Mouse (Mus musculus) CH12.LX (cell line): ENCODE measurements at regions not wholly inside any gene's neighbourhood (a gene's known extent, or its start where the extent isn't known, plus 50 kb on each side); places are given as distances from the start of the nearest gene placed in this dataset.

Experiments used
- CHD1 ChIP-seq: IDR thresholded peaks from 2 replicates; pipeline ENCODE4 v1.6.1; 2012; ENCODE audit warnings: low read depth, low read length, improper control_type of control experiment, inconsistent platforms
- CTCF ChIP-seq, 2 experiments: IDR thresholded peaks in 1 of 2; conservative IDR thresholded peaks in 1 of 2; 2 replicates each; pipeline ENCODE4 v1.5.1; 2011 to 2012; ENCODE audit warnings: low read depth in 2 of 2, low read length in 2 of 2, improper control_type of control experiment in 1 of 2, inconsistent platforms in 1 of 2, mild to moderate bottlenecking in 1 of 2, moderate library complexity in 1 of 2
- EP300 ChIP-seq: IDR thresholded peaks from 2 replicates; pipeline ENCODE4 v1.6.1; 2011; ENCODE audit warnings: low read length, improper control_type of control experiment
- HCFC1 ChIP-seq: IDR thresholded peaks from 2 replicates; pipeline ENCODE4 v1.6.1; 2012; ENCODE audit warnings: low read depth, mild to moderate bottlenecking, inconsistent platforms, low read length, improper control_type of control experiment
- KAT2A ChIP-seq: IDR thresholded peaks from 2 replicates; pipeline ENCODE4 v1.6.1; 2012; ENCODE audit warnings: low read length, improper control_type of control experiment, inconsistent platforms; ENCODE audit not compliant: insufficient replicate concordance
- MAZ ChIP-seq: IDR thresholded peaks from 2 replicates; pipeline ENCODE4 v1.6.1; 2012; ENCODE audit warnings: low read depth, mild to moderate bottlenecking, inconsistent platforms, low read length, improper control_type of control experiment, moderate library complexity
- MYC ChIP-seq: IDR thresholded peaks from 2 replicates; pipeline ENCODE4 v1.6.1; 2011; ENCODE audit warnings: low read depth, mild to moderate bottlenecking, improper control_type of control experiment, low read length
- POLR2A ChIP-seq: IDR thresholded peaks from 2 replicates; pipeline ENCODE4 v1.6.1; 2011; ENCODE audit warnings: low read depth, mild to moderate bottlenecking, improper control_type of control experiment, low read length
- RAD21 ChIP-seq: IDR thresholded peaks from 2 replicates; pipeline ENCODE4 v1.6.1; 2011; ENCODE audit warnings: low read depth, mild to moderate bottlenecking, low read length, improper control_type of control experiment, moderate library complexity
- TCF12 ChIP-seq: IDR thresholded peaks from 2 replicates; pipeline ENCODE4 v1.6.1; 2014; ENCODE audit warnings: low read depth, mild to moderate bottlenecking, inconsistent platforms, low read length, improper control_type of control experiment
- UBTF ChIP-seq: IDR thresholded peaks from 2 replicates; pipeline ENCODE4 v1.6.1; 2012; ENCODE audit warnings: low read depth, mild to moderate bottlenecking, inconsistent platforms, low read length, improper control_type of control experiment, moderate library complexity
- USF1 ChIP-seq: IDR thresholded peaks from 2 replicates; pipeline ENCODE4 v1.6.1; 2014; ENCODE audit warnings: low read depth, mild to moderate bottlenecking, inconsistent platforms, low read length, improper control_type of control experiment
- USF2 ChIP-seq: conservative IDR thresholded peaks from 2 replicates; pipeline ENCODE4 v1.6.1; 2011; ENCODE audit warnings: low read depth, low read length, improper control_type of control experiment
- ZMIZ1 ChIP-seq: IDR thresholded peaks from 2 replicates; pipeline ENCODE4 v1.6.1; 2012; ENCODE audit warnings: low read depth, mild to moderate bottlenecking, inconsistent platforms, low read length, improper control_type of control experiment

DNA sequence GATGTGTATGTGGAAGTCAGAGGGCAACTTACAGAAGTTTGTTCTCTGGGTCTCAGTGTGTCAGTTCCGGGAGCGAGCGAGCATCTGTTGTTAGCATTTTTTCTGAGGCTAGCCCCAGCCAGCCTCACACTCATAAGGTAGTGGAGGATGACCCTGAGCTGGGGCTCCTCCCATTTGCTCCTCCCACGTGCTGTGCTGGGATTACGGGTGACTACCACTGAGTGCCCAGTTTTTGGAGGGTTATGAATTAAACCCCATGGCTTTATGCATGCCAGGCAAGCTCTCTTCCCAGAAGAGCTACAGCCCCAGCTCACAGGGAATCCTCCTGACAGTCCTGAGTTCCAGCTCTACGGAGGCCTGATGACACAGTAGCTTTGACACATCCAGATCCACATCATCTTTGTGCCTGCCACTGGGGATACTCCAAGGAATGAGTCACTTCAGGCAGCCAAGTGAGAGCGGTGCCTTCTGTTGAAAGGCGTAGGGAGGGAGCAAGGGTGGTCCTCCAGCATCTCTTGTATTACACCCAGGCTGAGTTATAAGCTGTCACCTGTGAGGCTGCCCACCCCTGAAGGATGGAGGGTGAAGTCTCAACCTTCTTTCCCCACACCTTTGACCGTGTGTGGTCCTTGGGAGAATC is 97.8 kb upstream of the Parp11 start:
- TF ChIP-seq EP300: no peak
- no peak for TF ChIP-seq CTCF (conservative IDR thresholded peaks at IDR 0.05 in 1 of 2, IDR thresholded peaks at IDR 0.05 in 1 of 2; ENCODE audit: low read depth in 2 of 2, low read length in 2 of 2)
- TF ChIP-seq USF2: no peak
- TF ChIP-seq TCF12: no peak
- no peak for TF ChIP-seq POLR2A
- no peak for TF ChIP-seq HCFC1
- TF ChIP-seq MAZ: no peak
- no peak for TF ChIP-seq KAT2A
- TF ChIP-seq UBTF: no peak
- TF ChIP-seq RAD21: no peak
- TF ChIP-seq USF1: no peak
- TF ChIP-seq ZMIZ1: no peak
- no peak for TF ChIP-seq MYC
- TF ChIP-seq CHD1: no peak
